Mouse (Mus musculus): ENCODE measurements around the gene Lysmd4. TPM values are rescaled to one million over a fixed set of nuclear protein-coding genes. Genes with fewer than 3 reads are reported as not detected.

Lysmd4 gene
- 11.8 and 13.6 TPM in 2 replicates for polyA plus RNA-seq (2012; rRNA removed; ENCODE audit: low replicate concordance)

GRCm38 (mm10) chr7:67222220-67222862 lies at the start of gene Lysmd4:
Gene Lysmd4, plus strand, starts transcription at chr7:67222544.

Other genes with a start within 250 kb of the Lysmd4 start
- gene Mef2a, start 150.3 kb downstream of the Lysmd4 start, polyA plus RNA-seq (2012; rRNA removed; ENCODE audit: low replicate concordance): 31.2 and 39.1 TPM in 2 replicates

Measured in subcutaneous adipose tissue, adult 2 months (tissue).